Mouse (Mus musculus): ENCODE data around the gene Dock6.

GRCm38 (mm10) chr9:21768511-21769411, 83.7 kb downstream of the Dock6 start:
- TF ChIP-seq POLR2A (IDR thresholded peaks at IDR 0.05; ENCODE audit: low read depth, low read length): no peak
- no peak for TF ChIP-seq MAX (IDR thresholded peaks at IDR 0.05; ENCODE audit: low read length)
- TF ChIP-seq NRF1 (IDR thresholded peaks at IDR 0.05; ENCODE audit: low read depth, low read length): no peak
- no peak for TF ChIP-seq CTCF (conservative IDR thresholded peaks at IDR 0.05 in 1 of 2, IDR thresholded peaks at IDR 0.05 in 1 of 2; ENCODE audit: low read depth in 2 of 2, low read length in 2 of 2)
- TF ChIP-seq JUND (conservative IDR thresholded peaks at IDR 0.05; ENCODE audit: low read depth, low read length): no peak
- no peak for TF ChIP-seq ZNF384 (IDR thresholded peaks at IDR 0.05; ENCODE audit: low read depth, low read length)
- TF ChIP-seq BHLHE40 (IDR thresholded peaks at IDR 0.05; ENCODE audit: low read depth, low read length): no peak
- no peak for TF ChIP-seq HCFC1 (IDR thresholded peaks at IDR 0.05; ENCODE audit: low read depth, low read length)
- TF ChIP-seq POLR2AphosphoS2 (IDR thresholded peaks at IDR 0.05; ENCODE audit: low read depth, low read length): no peak
- no peak for TF ChIP-seq MYC (IDR thresholded peaks at IDR 0.05; ENCODE audit: low read depth, low read length)
- no peak for TF ChIP-seq GABPA (IDR thresholded peaks at IDR 0.05; ENCODE audit: insufficient replicate concordance, low read depth, low read length)
- no peak for TF ChIP-seq ZKSCAN1 (IDR thresholded peaks at IDR 0.05; ENCODE audit: borderline replicate concordance, low read depth, low read length)
